Mouse (Mus musculus) stomach, embryonic 14.5 days (tissue): Measurements from ENCODE around the gene Thegl. TPM values are rescaled to one million over a fixed set of nuclear protein-coding genes. Genes with fewer than 3 reads are reported as not detected.
"Not testable (repeated sequence)": the region's sequence is repeated elsewhere in the genome, so short reads cannot be mapped to it uniquely, and the experiment has no call there.

ENCODE experiments used
- ATAC-seq: fragments of 200-750 bp; cut with Nextera tagmentation; 2 replicates; pipeline ENCODE4 v1.8.0; 2017; ENCODE audit warnings: low read depth, moderate TSS enrichment; ENCODE audit not compliant: insufficient number of reproducible peaks, insufficient read depth, low FRiP score
- H3K27ac ChIP-seq: fragments of 300-500 bp; sonication (generic); 2 replicates; pipeline ENCODE4 v1.5.1; 2014; ENCODE audit warnings: mild to moderate bottlenecking, low read length, moderate library complexity, mixed read lengths
- H3K27me3 ChIP-seq: fragments of 300-500 bp; sonication (generic); 2 replicates; pipeline ENCODE4 v1.6.1; 2014; ENCODE audit warnings: low read length, control low read depth, mixed read lengths; ENCODE audit not compliant: control insufficient read depth, insufficient read depth
- H3K36me3 ChIP-seq: fragments of 300-500 bp; sonication (generic); 2 replicates; pipeline ENCODE4 v1.6.1; 2014; ENCODE audit warnings: mild to moderate bottlenecking, control low read depth, low read length, moderate library complexity, mixed read lengths; ENCODE audit not compliant: control insufficient read depth, insufficient read depth
- H3K4me1 ChIP-seq: fragments of 300-500 bp; sonication (generic); 2 replicates; pipeline ENCODE4 v1.6.1; 2014; ENCODE audit warnings: low read length, control low read depth, mixed read lengths; ENCODE audit not compliant: control insufficient read depth, insufficient read depth
- H3K4me2 ChIP-seq: fragments of 300-500 bp; sonication (generic); replicated peaks from 2 replicates; pipeline ENCODE4 v1.6.1; 2014; ENCODE audit warnings: low read depth, low read length, control low read depth
- H3K4me3 ChIP-seq: fragments of 300-500 bp; sonication (generic); 2 replicates; pipeline ENCODE4 v1.5.1; 2014; ENCODE audit warnings: low read depth, low read length, control low read depth
- H3K9ac ChIP-seq: fragments of 300-500 bp; sonication (generic); replicated peaks from 2 replicates; pipeline ENCODE4 v1.6.1; 2014; ENCODE audit warnings: low read depth, mild to moderate bottlenecking, control low read depth, low read length, moderate library complexity, mixed read lengths
- H3K9me3 ChIP-seq: fragments of 300-500 bp; sonication (generic); 2 replicates; pipeline ENCODE4 v1.6.1; 2016; ENCODE audit warnings: low read depth, low read length, control low read depth; ENCODE audit not compliant: control insufficient read depth
- WGBS: fragments of 180-500 bp; shearing (Covaris S2); extraction: QIAGEN DNeasy Blood & Tissue Kit; methylation state at CpG from one replicate; pipeline ENCODE4 v1.1.7; 2014; 5-methylcytosine and 5-hydroxymethylcytosine counted together
- polyA plus RNA-seq: library from polyadenylated mRNA; unstranded; fragments of >200 nt; fragmentation: Nextera tagmentation; extraction: Ambion mirVana; gene quantifications from 2 replicates; pipeline ENCODE4 v1.2.1, GENCODE M21; 2014

The Thegl gene
- polyA plus RNA-seq, 1 experiment from 2014 or later = 0.14 TPM

DNA sequence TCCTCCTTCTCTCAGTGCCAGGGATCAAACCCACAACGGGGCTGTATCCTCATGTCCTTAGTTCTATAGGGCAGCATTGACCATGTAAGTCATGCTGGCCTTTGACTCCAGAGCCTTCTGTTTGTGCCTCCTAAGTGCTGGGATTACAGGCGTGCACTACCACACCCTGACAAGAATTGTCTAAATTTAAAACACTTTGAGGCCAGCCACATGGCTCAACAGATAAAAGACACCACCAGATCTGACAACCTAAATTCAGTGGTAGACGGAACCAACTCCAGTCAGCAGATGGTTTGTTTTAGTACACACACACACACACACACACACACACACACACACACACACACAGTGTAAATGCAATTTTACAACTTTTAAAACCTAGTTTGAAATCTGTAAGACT, 12.2 kb downstream of the Thegl start:
- H3K9ac ChIP-seq = no peak overlapping the region
- no peak overlapping the region for H3K4me2 ChIP-seq
- no peak overlapping the region for H3K4me3 ChIP-seq
- no peaks in the 10 kb centered on the region; the same call in 1 of the 2 replicates for H3K9me3 ChIP-seq
- H3K36me3 ChIP-seq = no peaks in the 10 kb centered on the region
- 62% methylated on average over 3 of the region's 3 CpGs for WGBS
- H3K4me1 ChIP-seq = no peaks in the 10 kb centered on the region
- H3K27ac ChIP-seq = no peak overlapping the region
- H3K27me3 ChIP-seq = no peaks in the 10 kb centered on the region
- no peak for ATAC-seq

DNA sequence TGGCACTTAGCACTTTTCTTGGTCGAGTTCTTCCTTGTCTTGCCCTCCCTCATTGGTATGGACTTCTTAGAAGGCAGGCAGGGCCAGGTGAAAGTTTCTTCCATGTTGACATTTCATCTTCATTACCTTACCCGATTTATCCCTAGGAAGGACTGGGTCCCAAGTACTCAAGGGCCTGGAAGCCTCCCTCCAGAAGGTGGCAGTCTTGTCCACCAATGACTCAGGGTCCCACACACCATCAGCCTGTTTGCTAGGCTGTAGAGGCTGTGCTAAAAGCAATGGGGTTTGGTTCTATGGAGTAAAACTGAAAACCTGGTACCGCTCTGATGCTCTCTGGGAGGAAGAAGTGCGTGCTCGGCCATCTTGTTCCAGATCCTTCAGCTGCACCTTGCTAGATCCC, 13.9 kb downstream of the Thegl start:
- Histone ChIP-seq H3K4me2 (no peak overlapping the region), H3K9ac (no peak overlapping the region), H3K27me3 (no peaks in the 10 kb centered on the region), H3K4me1 (no peaks in the 10 kb centered on the region), H3K4me3 (no peak overlapping the region), H3K9me3 (no peaks in the 10 kb centered on the region), H3K27ac (no peak overlapping the region), H3K36me3 (no peaks in the 10 kb centered on the region)
- no peak for ATAC-seq
- 75% methylated on average over 5 of the region's 5 CpGs for WGBS

DNA sequence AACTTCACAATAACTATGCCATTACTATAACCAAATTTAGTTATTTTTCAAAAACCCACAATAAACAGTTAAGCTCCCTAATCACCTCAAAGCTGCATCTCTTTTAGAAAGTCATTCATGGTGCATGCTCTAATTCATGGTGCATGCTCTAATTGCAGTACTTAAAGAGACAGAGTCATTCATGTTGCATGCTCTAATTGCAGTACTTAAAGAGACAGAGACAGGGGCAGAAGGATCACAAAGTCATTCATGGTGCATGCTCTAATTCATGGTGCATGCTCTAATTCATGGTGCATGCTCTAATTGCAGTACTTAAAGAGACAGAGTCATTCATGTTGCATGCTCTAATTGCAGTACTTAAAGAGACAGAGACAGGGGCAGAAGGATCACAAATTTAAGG, 19.3 kb downstream of the Thegl start:
- not testable (repeated sequence) for H3K27ac ChIP-seq, H3K4me1 ChIP-seq, H3K4me2 ChIP-seq, H3K9ac ChIP-seq, H3K9me3 ChIP-seq, ATAC-seq, H3K27me3 ChIP-seq, H3K4me3 ChIP-seq, H3K36me3 ChIP-seq

DNA sequence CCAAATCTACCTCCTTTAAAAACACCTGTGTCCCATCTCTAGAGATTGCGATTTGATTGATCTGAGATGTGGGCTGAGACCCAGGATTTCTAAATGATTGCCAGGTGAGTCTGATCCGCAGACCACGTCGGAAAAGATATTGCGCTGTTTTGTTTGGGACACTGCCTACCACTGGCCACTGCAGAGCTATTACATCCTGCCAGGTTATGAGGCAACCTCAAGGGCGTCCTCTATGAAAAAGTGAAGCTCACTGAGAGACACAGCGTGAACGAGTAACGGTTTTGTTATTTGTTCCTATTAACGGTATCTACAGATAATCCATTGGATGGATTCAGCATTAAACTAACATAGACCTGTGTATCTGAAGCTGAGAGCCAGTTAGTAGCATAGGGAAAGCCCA, 22.6 kb downstream of the Thegl start:
- Histone ChIP-seq H3K9ac (no peak overlapping the region), H3K4me3 (no peak overlapping the region), H3K9me3 (no peaks in the 10 kb centered on the region), H3K4me1 (no peaks in the 10 kb centered on the region), H3K4me2 (no peak overlapping the region), H3K36me3 (no peaks in the 10 kb centered on the region), H3K27me3 (no peaks in the 10 kb centered on the region), H3K27ac (no peak overlapping the region)
- WGBS = 87% methylated on average over 10 of the region's 10 CpGs
- ATAC-seq = no peak

DNA sequence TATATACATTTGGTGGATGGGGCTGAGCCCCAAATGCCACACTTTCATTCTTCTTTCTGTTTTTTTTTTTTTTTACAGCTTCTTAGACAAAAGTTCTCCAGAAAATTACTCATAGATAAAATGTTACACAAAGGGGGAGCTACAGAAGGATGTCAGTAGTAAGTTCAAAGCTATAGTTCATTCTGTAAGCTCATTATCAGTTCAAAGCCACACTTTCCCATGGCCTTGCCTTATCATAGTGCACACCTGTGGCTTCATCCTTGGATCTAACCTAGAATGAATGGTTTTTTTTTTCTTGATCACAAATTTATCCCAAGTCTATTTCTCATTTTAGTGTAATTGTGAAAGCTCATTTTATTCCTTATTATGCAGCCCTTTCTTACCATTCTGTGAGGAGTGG, 23.6 kb downstream of the Thegl start:
- ATAC-seq = no peak
- H3K9ac ChIP-seq = no peak overlapping the region
- H3K4me1 ChIP-seq = no peaks in the 10 kb centered on the region

DNA sequence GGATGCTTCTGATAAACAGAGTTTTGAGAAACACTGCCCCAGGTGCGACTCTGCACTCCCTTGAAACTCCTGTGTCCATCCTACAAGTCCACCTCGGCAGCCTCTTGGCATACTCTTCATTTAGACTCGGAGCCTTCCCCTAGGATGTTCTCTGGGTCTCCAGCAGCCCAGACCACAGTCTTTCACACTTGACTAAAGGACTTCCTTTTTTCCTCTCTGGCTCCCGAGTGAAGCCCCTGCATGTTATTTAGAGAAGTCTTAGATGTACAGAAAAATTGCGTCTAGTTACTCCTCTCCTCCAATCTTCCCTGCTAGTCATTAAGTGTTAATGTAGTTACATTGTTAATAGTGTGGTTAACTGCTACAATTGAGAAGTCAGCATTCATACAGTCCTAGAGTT, 28.5 kb downstream of the Thegl start:
- Histone ChIP-seq H3K4me3 (no peak overlapping the region), H3K36me3 (no peaks in the 10 kb centered on the region), H3K27ac (no peak overlapping the region), H3K9ac (no peak overlapping the region), H3K4me2 (no peak overlapping the region), H3K9me3 (no peaks in the 10 kb centered on the region), H3K27me3 (no peaks in the 10 kb centered on the region), H3K4me1 (no peaks in the 10 kb centered on the region)
- WGBS = 72% methylated on average over 5 of the region's 5 CpGs
- ATAC-seq = no peak

More for the DNA sequence above, 23.6 kb downstream of the Thegl start:
- Histone ChIP-seq H3K4me3 (no peak overlapping the region), H3K36me3 (no peaks in the 10 kb centered on the region), H3K27ac (no peak overlapping the region), H3K27me3 (no peaks in the 10 kb centered on the region), H3K4me2 (no peak overlapping the region), H3K9me3 (no peaks in the 10 kb centered on the region)

DNA sequence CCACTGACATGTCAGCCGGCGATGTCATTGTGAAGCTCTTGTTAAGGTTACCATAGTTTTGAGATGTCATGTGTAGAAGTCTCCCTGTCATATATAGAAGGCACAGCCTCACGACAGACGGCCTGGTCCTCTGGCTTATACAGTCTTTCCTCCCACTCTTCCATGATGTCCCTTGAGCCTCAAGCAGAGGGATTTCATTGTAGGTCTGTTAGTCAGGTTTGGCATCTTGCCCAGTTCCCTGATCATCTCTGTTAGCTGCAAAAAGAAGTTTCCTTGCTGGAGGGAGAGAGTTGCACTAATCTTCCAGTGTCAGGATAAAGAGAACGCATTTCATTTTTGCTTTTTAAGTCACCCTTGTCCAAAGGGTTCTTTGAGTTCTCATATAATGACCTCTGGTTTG, 36.8 kb downstream of the Thegl start:
- 92% methylated on average over 5 of the region's 5 CpGs for WGBS
- ATAC-seq = no peak

DNA sequence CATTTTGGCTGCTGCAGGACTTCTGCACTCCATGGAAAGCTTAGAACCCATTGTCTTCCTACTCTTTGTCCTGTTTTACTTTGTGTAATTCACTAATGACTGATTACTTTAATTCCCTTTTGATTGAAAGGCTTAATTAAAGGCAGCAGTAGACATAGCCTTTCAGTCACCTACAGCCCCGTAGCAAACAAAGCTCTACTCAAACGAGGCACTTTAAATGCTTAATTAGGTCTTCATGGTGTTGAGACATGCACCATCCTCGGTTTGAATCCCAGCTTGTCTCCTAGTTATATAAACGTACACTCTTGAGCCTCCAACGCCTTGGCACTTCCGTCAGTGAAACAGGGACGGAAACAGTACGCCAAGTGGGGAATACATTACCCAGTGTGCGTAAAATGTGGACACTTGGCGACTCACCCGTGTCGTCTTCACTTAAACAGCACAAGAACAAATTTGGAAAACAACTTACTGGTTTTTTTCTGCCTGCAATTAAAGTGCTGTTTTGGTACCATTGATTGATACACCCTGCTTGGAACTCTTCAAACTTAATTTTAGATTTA, 41.1 kb downstream of the Thegl start:
- 75% methylated on average over 12 of the region's 12 CpGs for WGBS
- no peaks in the 10 kb centered on the region for H3K36me3 ChIP-seq
- ATAC-seq = no peak
- no peak overlapping the region for H3K9ac ChIP-seq
- H3K4me3 ChIP-seq = no peak overlapping the region
- no peak overlapping the region for H3K27ac ChIP-seq
- no peak overlapping the region for H3K4me2 ChIP-seq
- H3K27me3 ChIP-seq = no peaks in the 10 kb centered on the region
- no peaks in the 10 kb centered on the region for H3K9me3 ChIP-seq
- H3K4me1 ChIP-seq = no peaks in the 10 kb centered on the region

More for the DNA sequence above, 36.8 kb downstream of the Thegl start:
- Histone ChIP-seq H3K9me3 (no peaks in the 10 kb centered on the region), H3K36me3 (no peaks in the 10 kb centered on the region), H3K27ac (no peak overlapping the region), H3K4me2 (no peak overlapping the region), H3K4me3 (no peak overlapping the region), H3K4me1 (no peaks in the 10 kb centered on the region), H3K9ac (no peak overlapping the region), H3K27me3 (no peaks in the 10 kb centered on the region)

DNA sequence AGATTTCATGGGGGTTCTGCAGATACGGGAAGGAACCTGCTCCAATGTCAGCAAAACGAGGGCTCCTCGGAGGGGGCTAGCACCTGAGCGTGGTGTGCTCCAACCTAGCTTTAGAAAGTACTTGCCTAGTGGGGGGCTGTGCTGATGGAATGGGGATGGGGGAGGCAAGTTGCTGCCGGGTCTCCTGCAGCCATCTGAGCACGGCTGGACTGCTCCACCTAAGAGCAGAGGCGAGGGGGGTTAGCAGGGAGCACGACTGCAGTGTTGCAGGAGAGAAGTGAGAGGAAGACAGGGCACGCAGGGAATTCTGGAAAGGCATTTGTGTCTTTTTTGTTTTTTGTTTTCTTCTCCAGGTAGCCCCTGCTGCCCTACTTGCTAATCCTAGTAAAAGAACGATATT, 44.5 kb downstream of the Thegl start:
- H3K9ac ChIP-seq = no peak overlapping the region
- H3K9me3 ChIP-seq = no peaks in the 10 kb centered on the region
- 45% methylated on average over 10 of the region's 10 CpGs for WGBS
- H3K4me2 ChIP-seq = no peak overlapping the region
- H3K4me3 ChIP-seq = no peak overlapping the region
- no peaks in the 10 kb centered on the region for H3K27me3 ChIP-seq
- no peaks in the 10 kb centered on the region for H3K36me3 ChIP-seq
- H3K27ac ChIP-seq = no peak overlapping the region
- ATAC-seq = no peak
- H3K4me1 ChIP-seq = no peaks in the 10 kb centered on the region
